Mouse (Mus musculus): ENCODE results near the gene Ogfod1.

The Ogfod1 gene

DNA sequence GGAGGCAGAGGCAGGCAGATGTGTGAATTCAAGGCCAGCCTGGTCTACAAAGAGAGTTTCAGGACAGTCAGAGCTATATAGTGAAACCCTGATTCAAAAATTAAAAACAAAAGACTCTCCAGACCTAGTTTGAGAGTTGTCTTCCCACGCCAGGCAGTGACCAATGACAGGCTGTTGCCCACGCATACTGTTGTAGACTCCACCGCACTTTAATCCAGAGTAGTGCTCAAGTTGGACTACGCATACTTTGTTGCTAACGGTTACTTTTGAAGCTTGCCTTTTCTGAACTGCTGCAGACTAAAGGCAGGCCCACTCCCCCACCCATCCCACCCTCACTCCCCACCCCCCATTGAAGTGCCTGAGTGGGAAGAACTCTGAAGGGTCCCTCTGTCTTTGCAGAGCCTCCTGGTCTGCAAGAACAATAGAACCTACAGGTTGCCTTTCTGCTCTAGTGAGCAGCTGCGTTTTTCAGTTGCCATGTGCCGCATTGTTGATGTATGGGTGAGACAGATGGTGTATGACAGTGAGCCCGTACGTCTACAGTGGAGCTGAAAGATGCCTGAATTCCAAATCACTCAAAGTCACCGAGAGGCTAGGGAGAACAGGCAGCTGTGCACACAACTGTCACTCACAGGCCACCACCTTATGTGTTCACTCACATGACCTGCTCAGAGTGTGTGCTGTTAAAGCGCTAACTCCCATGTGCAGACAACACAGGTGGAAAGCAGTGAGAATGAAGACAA, 29.3 kb downstream of the Ogfod1 start:
- in situ Hi-C loops (cut with MboI, MseI): no loop called here

- in situ Hi-C loops (cut with MboI, MseI): no loop called here
Measured at GRCm38 (mm10) chr8:94068793-94069192, 31.8 kb downstream of the Ogfod1 start.

- in situ Hi-C loops (cut with MboI, MseI): no loop called here
Measured at GRCm38 (mm10) chr8:94076461-94077192, 39.6 kb downstream of the Ogfod1 start.

GRCm38 (mm10) chr8:94087964-94088363, 51.0 kb downstream of the Ogfod1 start:
- in situ Hi-C loops (cut with MboI, MseI): no loop called here

DNA sequence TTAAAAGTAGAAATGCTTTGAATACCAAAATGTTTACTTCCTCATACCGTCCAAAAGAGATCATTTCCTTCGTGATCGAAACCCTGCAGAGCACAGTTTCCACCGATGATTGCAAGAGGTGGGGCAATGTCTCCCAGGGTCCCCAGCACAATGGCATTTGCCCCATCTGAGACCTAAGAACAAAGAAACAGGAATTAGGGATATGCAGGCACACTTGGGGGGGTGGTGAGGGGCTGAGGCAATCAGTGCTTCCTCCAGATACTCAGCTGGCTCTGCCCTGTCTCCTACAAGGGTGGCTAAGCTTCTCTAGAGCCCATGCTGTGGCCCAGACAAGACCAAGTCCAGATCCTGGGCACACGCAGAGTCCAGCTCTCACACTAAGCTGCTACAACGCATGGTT, 52.7 kb downstream of the Ogfod1 start:
- in situ Hi-C loops (cut with MboI, MseI): no loop called here

GRCm38 (mm10) chr8:94092848-94093247, 55.9 kb downstream of the Ogfod1 start:
- in situ Hi-C loops (cut with MboI, MseI): no loop called here

DNA sequence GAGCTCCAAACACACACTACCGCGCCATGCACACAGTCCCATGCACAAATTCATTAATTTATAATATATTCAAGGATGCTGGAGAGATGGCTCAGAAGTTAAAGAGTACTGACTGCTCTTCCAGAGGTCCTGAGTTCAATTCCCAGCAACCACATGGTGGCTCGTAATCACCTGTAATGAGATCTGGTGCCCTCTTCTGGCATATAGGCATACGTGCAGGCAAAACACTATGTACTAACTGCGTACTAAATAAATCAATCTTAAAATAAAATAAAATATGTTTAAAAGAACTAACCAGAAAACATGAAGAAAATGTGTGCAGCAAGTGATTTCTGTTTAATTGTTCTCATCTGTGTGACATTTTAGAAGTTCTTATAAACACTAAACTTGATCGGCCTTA, 57.3 kb downstream of the Ogfod1 start:
- in situ Hi-C loops (cut with MboI, MseI): no loop called here

GRCm38 (mm10) chr8:94098081-94098974, 61.3 kb downstream of the Ogfod1 start, which contains the start of gene Bbs2:
Gene Bbs2, minus strand, starts transcription at chr8:94098928.
- in situ Hi-C loops (cut with MboI, MseI): no loop called here

- in situ Hi-C loops (cut with MboI, MseI): no loop called here
Measured at GRCm38 (mm10) chr8:94098996-94099395, 62.0 kb downstream of the Ogfod1 start.

GRCm38 (mm10) chr8:94104146-94104545, 67.1 kb downstream of the Ogfod1 start:
- in situ Hi-C loops (cut with MboI, MseI): loop anchor here (5.0 kb wide), 1 partner anchor 98 kb away; no protein-coding TSS in a partner anchor

- in situ Hi-C loops (cut with MboI, MseI): no loop called here
Measured at GRCm38 (mm10) chr8:94107871-94108270, 70.9 kb downstream of the Ogfod1 start.

DNA sequence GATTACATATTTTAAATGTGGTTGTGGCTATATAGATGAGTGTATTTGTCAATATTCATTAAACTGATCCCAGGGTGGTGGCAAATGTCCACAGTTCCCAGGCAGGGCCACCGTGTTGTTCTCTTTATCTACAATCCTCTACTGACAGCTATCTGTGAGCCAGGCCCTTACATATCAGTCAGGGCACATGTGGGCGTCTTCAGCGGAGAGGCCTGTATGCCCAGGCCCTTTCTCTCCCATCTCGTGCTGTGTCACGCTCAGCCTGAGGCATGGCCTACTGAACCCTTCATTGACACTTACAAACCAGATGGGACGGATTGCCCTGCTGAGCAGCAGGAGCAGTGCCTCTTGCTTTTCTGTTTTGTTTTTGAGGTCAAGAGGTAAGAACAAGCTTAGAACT, 72.4 kb downstream of the Ogfod1 start:
- in situ Hi-C loops (cut with MboI, MseI): no loop called here

DNA sequence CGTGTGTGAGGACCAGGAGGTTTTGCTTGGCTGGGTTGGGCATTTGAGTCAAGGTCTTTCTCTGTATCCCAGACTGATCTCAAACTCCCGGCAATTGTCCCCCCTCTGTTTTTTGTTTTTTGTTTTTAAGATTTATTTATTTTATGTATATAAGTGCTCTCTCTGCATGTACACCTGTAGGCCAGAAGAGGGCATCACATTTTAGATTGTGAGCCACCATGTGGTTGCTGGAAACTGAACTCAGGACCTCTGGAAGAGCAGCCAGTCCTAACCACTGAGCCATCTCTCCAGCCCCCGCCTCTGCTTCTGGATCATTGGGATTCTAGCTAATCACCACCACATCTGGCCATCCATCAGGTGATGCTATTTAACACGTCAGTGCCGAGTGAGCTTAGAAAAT, 72.8 kb downstream of the Ogfod1 start:
- in situ Hi-C loops (cut with MboI, MseI): no loop called here

DNA sequence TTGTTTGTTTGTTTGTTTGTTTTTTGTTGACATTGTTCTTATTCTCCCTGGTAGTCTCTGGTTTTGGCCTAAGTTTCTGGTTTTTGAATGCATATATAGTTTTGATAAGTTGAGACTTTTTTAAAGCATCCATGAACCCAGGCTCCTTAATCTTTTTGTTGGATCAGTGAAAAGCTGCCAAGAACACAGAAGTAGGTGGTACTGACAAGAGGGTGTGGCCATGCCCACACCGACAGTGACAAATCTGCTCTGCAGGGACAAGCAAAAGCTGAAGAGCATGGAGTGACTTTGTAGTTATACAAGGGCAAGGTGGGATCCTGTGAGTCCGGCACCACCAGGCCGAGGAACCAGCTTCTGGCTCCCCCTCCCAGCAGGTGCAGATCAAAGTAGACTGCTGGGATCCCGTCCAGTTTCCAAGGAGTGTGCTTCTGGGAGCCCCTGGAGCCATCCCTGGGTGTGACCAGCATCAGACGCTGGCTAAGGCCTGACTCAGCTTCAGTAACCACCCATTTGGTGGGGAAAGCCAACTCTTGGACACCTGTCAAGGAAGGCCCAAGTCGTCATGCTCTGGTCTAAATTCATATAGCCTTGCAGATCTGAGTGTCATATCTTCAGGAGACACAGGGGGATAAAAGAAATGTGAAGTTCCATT, 73.7 kb downstream of the Ogfod1 start:
- in situ Hi-C loops (cut with MboI, MseI): no loop called here

DNA sequence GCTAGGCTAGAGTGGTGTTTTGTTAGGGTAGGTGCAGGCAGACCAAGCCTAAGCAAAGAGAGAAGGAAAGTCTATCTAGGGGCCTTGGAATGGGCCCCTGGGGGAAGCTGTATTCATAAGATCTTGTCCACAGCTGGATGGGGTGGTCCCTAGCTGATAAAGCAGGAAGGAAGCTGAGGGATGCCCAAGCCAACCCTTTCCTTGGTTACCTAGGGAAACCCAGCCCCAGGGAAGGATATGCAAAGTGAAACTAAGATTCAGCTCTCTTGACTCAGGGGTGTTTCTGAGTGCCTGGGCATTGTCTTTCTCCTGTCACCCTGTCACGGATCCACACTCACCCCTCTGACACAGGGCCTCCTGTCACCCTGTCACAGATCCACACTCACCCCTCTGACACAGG, 76.4 kb downstream of the Ogfod1 start:
- in situ Hi-C loops (cut with MboI, MseI): no loop called here

DNA sequence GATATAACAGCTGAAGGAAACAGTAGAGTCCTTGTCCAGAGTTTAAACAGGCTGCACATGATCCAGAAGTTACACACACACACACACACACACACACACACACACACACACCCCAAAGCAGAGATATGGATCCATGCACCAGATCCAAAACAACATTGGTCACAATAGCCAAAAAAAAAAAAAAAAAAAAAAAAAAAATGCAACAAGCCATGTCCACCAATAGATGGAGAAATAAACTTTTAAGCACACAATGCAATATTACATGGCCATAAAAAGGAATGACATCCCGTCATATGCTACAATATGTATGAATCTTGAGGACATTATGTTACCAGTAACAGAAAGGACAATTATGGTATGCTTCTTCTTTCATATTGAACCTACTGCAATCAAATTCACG, 77.0 kb downstream of the Ogfod1 start:
- in situ Hi-C loops (cut with MboI, MseI): no loop called here

Measured in T-helper 1 cell (primary cell).